Mouse (Mus musculus) erythroblast, embryonic 14.5 days (primary cell): ENCODE data around the gene Cplane1.

Source experiments
- GATA1 ChIP-seq: IDR thresholded peaks from 2 replicates; pipeline ENCODE4 v1.6.1; 2012; ENCODE audit warnings: low read length, inconsistent platforms, mixed read lengths
- TAL1 ChIP-seq: IDR thresholded peaks from 3 replicates; pipeline ENCODE4 v1.6.1; 2012; ENCODE audit warnings: low read length, inconsistent platforms, mixed read lengths

DNA sequence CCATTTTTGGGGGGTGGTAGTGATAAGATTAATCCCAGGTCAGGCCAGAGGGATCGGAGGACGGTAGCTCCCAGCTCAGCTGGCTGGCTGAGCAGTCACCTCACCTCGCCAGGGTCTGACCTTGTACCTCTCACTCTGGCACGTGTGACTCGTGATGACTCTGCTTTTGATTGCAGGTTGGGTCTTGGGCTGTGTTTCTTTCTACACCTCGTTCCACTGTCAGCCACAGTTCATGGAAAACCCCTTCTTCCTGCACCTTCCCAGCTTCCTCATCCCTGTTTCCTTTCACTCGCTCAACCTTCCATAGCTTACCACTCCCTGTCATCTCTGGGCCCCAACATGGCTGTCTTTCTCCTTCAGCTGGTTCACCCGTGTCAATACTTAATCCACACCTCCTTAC, 103.0 kb downstream of the Cplane1 start:
- TF ChIP-seq TAL1: no peak
- no peak for TF ChIP-seq GATA1
